Mouse (Mus musculus) ES-E14 (cell line): ENCODE data around the gene 1810013L24Rik. TPM values are rescaled to one million over a fixed set of nuclear protein-coding genes. Genes with fewer than 3 reads are reported as not detected.
A peak's percentile ranks its signal among the peaks of the same experiment; 100 is the strongest.

Experiments
- DNase-seq: peaks from one replicate; pipeline ENCODE4 v3.0.0-alpha.2; 2013; ENCODE audit warnings: low read depth, low spot score
- H3K27ac ChIP-seq: 2 replicates; pipeline ENCODE4 v1.5.1; 2012; ENCODE audit warnings: low read depth, mild to moderate bottlenecking, low read length, moderate library complexity, mixed read lengths; ENCODE audit not compliant: poor library complexity, insufficient read depth, severe bottlenecking
- H3K36me3 ChIP-seq: 2 replicates; pipeline ENCODE4 v1.6.1; 2012; ENCODE audit warnings: mild to moderate bottlenecking, low read length, moderate library complexity, mixed read lengths; ENCODE audit not compliant: control insufficient read depth, poor library complexity, insufficient read depth, severe bottlenecking
- H3K4me1 ChIP-seq, 2 experiments: fragments of 150-350 bp in 1 of 2; sonication (generic) in 1 of 2; 2 replicates each; pipeline ENCODE4 v1.6.1; 2012; ENCODE audit warnings: low read length in 2 of 2, mild to moderate bottlenecking in 1 of 2, mixed read lengths in 1 of 2; ENCODE audit not compliant: control insufficient read depth in 2 of 2, insufficient read depth in 2 of 2, poor library complexity in 1 of 2
- H3K4me3 ChIP-seq, 2 experiments: fragments of 150-350 bp in 1 of 2; sonication (generic) in 1 of 2; 2 replicates each; pipeline ENCODE4 v1.5.1; 2012; ENCODE audit warnings: low read length in 2 of 2, low read depth in 1 of 2, mild to moderate bottlenecking in 1 of 2, mixed read lengths in 1 of 2; ENCODE audit not compliant: insufficient read depth in 1 of 2, poor library complexity in 1 of 2, severe bottlenecking in 1 of 2
- H3K9ac ChIP-seq: 2 replicates; pipeline ENCODE4 v1.6.1; 2012; ENCODE audit warnings: low read depth, mild to moderate bottlenecking, low read length, mixed read lengths; ENCODE audit not compliant: poor library complexity, insufficient read depth, severe bottlenecking
- H3K9me3 ChIP-seq: fragments of 150-350 bp; sonication (generic); 2 replicates; pipeline ENCODE4 v1.6.1; 2012; ENCODE audit warnings: low read depth, mild to moderate bottlenecking, low read length; ENCODE audit not compliant: control insufficient read depth, insufficient read depth
- CHD2 ChIP-seq: IDR thresholded peaks from 2 replicates; pipeline ENCODE4 v1.6.1; 2014; ENCODE audit warnings: mild to moderate bottlenecking, low read depth, low read length, inconsistent platforms
- HCFC1 ChIP-seq: IDR thresholded peaks from 2 replicates; pipeline ENCODE4 v1.6.1; 2012; ENCODE audit warnings: low read length, inconsistent platforms, borderline replicate concordance; ENCODE audit not compliant: insufficient read depth
- MAFK ChIP-seq: IDR thresholded peaks from 2 replicates; pipeline ENCODE4 v1.6.1; 2014; ENCODE audit warnings: mild to moderate bottlenecking, low read depth, low read length, inconsistent platforms; ENCODE audit not compliant: insufficient read depth
- ZC3H11A ChIP-seq: IDR thresholded peaks from 2 replicates; pipeline ENCODE4 v1.6.1; 2012; ENCODE audit warnings: low read depth, mild to moderate bottlenecking, inconsistent platforms, low read length, borderline replicate concordance
- ZNF384 ChIP-seq: IDR thresholded peaks from 2 replicates; pipeline ENCODE4 v1.6.1; 2012; ENCODE audit warnings: low read depth, low read length, inconsistent platforms
- in situ Hi-C, 2 experiments: fragments of 600-800 bp; cut with MboI; formaldehyde crosslinking; loops; one replicate each; pipeline ENCODE4 v1.15.1; 2025; ENCODE audit warnings: low sequenced_read_pairs in 2 of 2, inconsistent platforms in 1 of 2; ENCODE audit not compliant: unreplicated experiment in 2 of 2
- total RNA-seq: library from RNA; depleted of rRNA; stranded (reverse); fragments of 300-350 nt; gene quantifications from 2 replicates; pipeline ENCODE4 v1.2.3, GENCODE M21; 2012

The 1810013L24Rik gene
- total RNA-seq, 1 experiment: 47.4 TPM

GRCm38 (mm10) chr16:8794952-8795351 is 34.9 kb upstream of the 1810013L24Rik start:
- Histone ChIP-seq H3K4me1 (peaks cover 0 to 4% of the 10 kb centered on the region in 2 experiments; a peak in 2 of 4 replicates), H3K36me3 (0 out of 2 replicates have a peak, but pooled peaks cover 1% of the 10 kb centered on the region), H3K9me3 (no peaks in the 10 kb centered on the region), H3K4me3 (no peak overlapping the region), H3K27ac (no peak overlapping the region), H3K9ac (no peak overlapping the region)
- TF ChIP-seq ZNF384 (no peak), MAFK (no peak), ZC3H11A (no peak), HCFC1 (no peak), CHD2 (no peak)
- in situ Hi-C loops: no loop called here
- no peak for DNase-seq

- no peak for TF ChIP-seq MAFK
- TF ChIP-seq HCFC1: no peak
- TF ChIP-seq CHD2: no peak
- no peak for TF ChIP-seq ZC3H11A
- no peak for TF ChIP-seq ZNF384
- Histone ChIP-seq H3K4me3 (no peak overlapping the region), H3K4me1 (peaks cover 0 to 4% of the 10 kb centered on the region in 2 experiments; a peak in 2 of 4 replicates), H3K27ac (no peak overlapping the region), H3K9ac (no peak overlapping the region), H3K36me3 (0 out of 2 replicates have a peak, but pooled peaks cover under 1% of the 10 kb centered on the region), H3K9me3 (no peaks in the 10 kb centered on the region)
- in situ Hi-C loops: no loop called here
- no peak for DNase-seq
Observed at GRCm38 (mm10) chr16:8795906-8796305, 34.0 kb upstream of the 1810013L24Rik start.

- in situ Hi-C loops: no loop called here
- no peak for DNase-seq
- TF ChIP-seq ZNF384 (0 out of 2 replicates have a peak, but pooled peaks have one; percentile 12), ZC3H11A (peak; percentile 31; the same call in 1 of the 2 replicates), MAFK (no peak)
- H3K9ac ChIP-seq: no peak overlapping the region
- no peaks in the 10 kb centered on the region for H3K9me3 ChIP-seq
- no peak overlapping the region for H3K4me3 ChIP-seq
- H3K36me3 ChIP-seq: no peaks in the 10 kb centered on the region
- no peak overlapping the region for H3K27ac ChIP-seq
- H3K4me1 ChIP-seq: peaks cover under 1 to 12% of the 10 kb centered on the region in 2 experiments; a peak in 3 of 4 replicates
Observed at GRCm38 (mm10) chr16:8806703-8807102, 23.2 kb upstream of the 1810013L24Rik start.

GRCm38 (mm10) chr16:8810399-8811127 is 19.3 kb upstream of the 1810013L24Rik start:
- H3K9me3 ChIP-seq: no peaks in the 10 kb centered on the region
- H3K4me1 ChIP-seq: peaks cover 6 to 13% of the 10 kb centered on the region in 2 experiments; a peak in 3 of 4 replicates
- DNase-seq: peak; percentile 77
- peak overlapping the region; percentile 2 to 16; a peak in 2 of 4 replicates for H3K4me3 ChIP-seq
- H3K27ac ChIP-seq: peak overlapping the region; percentile 75
- TF ChIP-seq MAFK (peak; percentile 99), ZC3H11A (no peak), ZNF384 (no peak)
- in situ Hi-C loops: no loop called here
- H3K36me3 ChIP-seq: no peaks in the 10 kb centered on the region
- H3K9ac ChIP-seq: peak overlapping the region; percentile 40

GRCm38 (mm10) chr16:8817872-8818271 is 12.0 kb upstream of the 1810013L24Rik start:
- Histone ChIP-seq H3K9ac (no peak overlapping the region), H3K36me3 (no peaks in the 10 kb centered on the region), H3K9me3 (no peaks in the 10 kb centered on the region), H3K27ac (no peak overlapping the region), H3K4me3 (no peak overlapping the region), H3K4me1 (no peaks in the 10 kb centered on the region)
- in situ Hi-C loops: no loop called here
- DNase-seq: no peak
- TF ChIP-seq HCFC1 (no peak), ZNF384 (no peak), MAFK (no peak), ZC3H11A (no peak), CHD2 (no peak)
